Mouse (Mus musculus): ENCODE data around the gene Mapk14. TPM values are rescaled to one million over a fixed set of nuclear protein-coding genes. Genes with fewer than 3 reads are reported as not detected.
A peak's percentile ranks its signal among the peaks of the same experiment; 100 is the strongest.

Mapk14 gene
- polyA plus RNA-seq, 1 experiment from 2014 or later: 46.1 TPM

GRCm38 (mm10) chr17:28694832-28695231, 3.7 kb downstream of the Mapk14 start:
- no peak for ATAC-seq (ENCODE audit: low read depth)
- Histone ChIP-seq H3K27ac (ENCODE audit: low read length) (no peak overlapping the region), H3K9ac (ENCODE audit: low read length) (no peak overlapping the region), H3K27me3 (ENCODE audit: control insufficient read depth, insufficient read depth, low read depth, low read length) (no peaks in the 10 kb centered on the region), H3K4me3 (ENCODE audit: low read length) (no peak overlapping the region), H3K36me3 (ENCODE audit: control insufficient read depth, insufficient read depth, low read length) (no peaks in the 10 kb centered on the region), H3K9me3 (ENCODE audit: control insufficient read depth, low read length) (no peaks in the 10 kb centered on the region), H3K4me2 (ENCODE audit: low read depth, low read length) (no peak overlapping the region), H3K4me1 (replicated peaks; ENCODE audit: control insufficient read depth, insufficient read depth, low read length) (peaks cover 57% of the 10 kb centered on the region)
- WGBS: 73% methylated on average over 4 of the region's 4 CpGs

- Histone ChIP-seq H3K27me3 (ENCODE audit: control insufficient read depth, insufficient read depth, low read depth, low read length) (no peaks in the 10 kb centered on the region), H3K9me3 (ENCODE audit: control insufficient read depth, low read length) (no peaks in the 10 kb centered on the region), H3K36me3 (ENCODE audit: control insufficient read depth, insufficient read depth, low read length) (no peaks in the 10 kb centered on the region), H3K27ac (ENCODE audit: low read length) (peak overlapping the region; percentile 61), H3K4me3 (ENCODE audit: low read length) (no peak overlapping the region), H3K4me2 (ENCODE audit: low read depth, low read length) (peak overlapping the region; percentile 19), H3K4me1 (replicated peaks; ENCODE audit: control insufficient read depth, insufficient read depth, low read length) (peaks cover 56% of the 10 kb centered on the region), H3K9ac (ENCODE audit: low read length) (0 out of 2 replicates have a peak overlapping the region, but pooled peaks have one; percentile 40)
- WGBS: 13% methylated on average over 2 of the region's 2 CpGs
- no peak for ATAC-seq (ENCODE audit: low read depth)
Observed at GRCm38 (mm10) chr17:28696641-28697040, 5.5 kb downstream of the Mapk14 start.

GRCm38 (mm10) chr17:28697290-28698195, 6.4 kb downstream of the Mapk14 start:
- H3K27ac ChIP-seq (ENCODE audit: low read length): peak overlapping the region; percentile 56
- H3K27me3 ChIP-seq (ENCODE audit: control insufficient read depth, insufficient read depth, low read depth, low read length): no peaks in the 10 kb centered on the region
- no peaks in the 10 kb centered on the region for H3K36me3 ChIP-seq (ENCODE audit: control insufficient read depth, insufficient read depth, low read length)
- H3K4me3 ChIP-seq (ENCODE audit: low read length): no peak overlapping the region
- H3K9ac ChIP-seq (ENCODE audit: low read length): no peak overlapping the region
- no peaks in the 10 kb centered on the region for H3K9me3 ChIP-seq (ENCODE audit: control insufficient read depth, low read length)
- 0 out of 2 replicates have a peak overlapping the region, but pooled peaks have one; percentile 6 for H3K4me2 ChIP-seq (ENCODE audit: low read depth, low read length)
- H3K4me1 ChIP-seq (replicated peaks; ENCODE audit: control insufficient read depth, insufficient read depth, low read length): peaks cover 59% of the 10 kb centered on the region
- ATAC-seq (ENCODE audit: low read depth): peak; percentile 34; the same call in 1 of the 2 replicates
- 39% methylated on average over 13 of the region's 13 CpGs for WGBS

GRCm38 (mm10) chr17:28698245-28698644, 7.1 kb downstream of the Mapk14 start:
- Histone ChIP-seq H3K27ac (ENCODE audit: low read length) (peak overlapping the region; percentile 56; the same call in 1 of the 2 replicates), H3K4me3 (ENCODE audit: low read length) (no peak overlapping the region), H3K36me3 (ENCODE audit: control insufficient read depth, insufficient read depth, low read length) (no peaks in the 10 kb centered on the region), H3K9ac (ENCODE audit: low read length) (no peak overlapping the region), H3K4me2 (ENCODE audit: low read depth, low read length) (0 out of 2 replicates have a peak overlapping the region, but pooled peaks have one; percentile 6), H3K9me3 (ENCODE audit: control insufficient read depth, low read length) (no peaks in the 10 kb centered on the region), H3K4me1 (replicated peaks; ENCODE audit: control insufficient read depth, insufficient read depth, low read length) (peaks cover 55% of the 10 kb centered on the region), H3K27me3 (ENCODE audit: control insufficient read depth, insufficient read depth, low read depth, low read length) (no peaks in the 10 kb centered on the region)
- 39% methylated on average over 4 of the region's 4 CpGs for WGBS
- ATAC-seq (ENCODE audit: low read depth): no peak

GRCm38 (mm10) chr17:28698672-28699071, 7.5 kb downstream of the Mapk14 start:
- Histone ChIP-seq H3K27ac (ENCODE audit: low read length) (no peak overlapping the region), H3K9me3 (ENCODE audit: control insufficient read depth, low read length) (no peaks in the 10 kb centered on the region), H3K9ac (ENCODE audit: low read length) (no peak overlapping the region), H3K27me3 (ENCODE audit: control insufficient read depth, insufficient read depth, low read depth, low read length) (no peaks in the 10 kb centered on the region), H3K4me3 (ENCODE audit: low read length) (no peak overlapping the region), H3K4me2 (ENCODE audit: low read depth, low read length) (no peak overlapping the region), H3K36me3 (ENCODE audit: control insufficient read depth, insufficient read depth, low read length) (no peaks in the 10 kb centered on the region), H3K4me1 (replicated peaks; ENCODE audit: control insufficient read depth, insufficient read depth, low read length) (peaks cover 50% of the 10 kb centered on the region)
- 59% methylated on average over 2 of the region's 2 CpGs for WGBS
- no peak for ATAC-seq (ENCODE audit: low read depth)

- Histone ChIP-seq H3K9me3 (ENCODE audit: control insufficient read depth, low read length) (no peaks in the 10 kb centered on the region), H3K36me3 (ENCODE audit: control insufficient read depth, insufficient read depth, low read length) (0 out of 2 replicates have a peak, but pooled peaks cover under 1% of the 10 kb centered on the region), H3K4me2 (ENCODE audit: low read depth, low read length) (no peak overlapping the region), H3K4me1 (replicated peaks; ENCODE audit: control insufficient read depth, insufficient read depth, low read length) (peaks cover 45% of the 10 kb centered on the region), H3K27ac (ENCODE audit: low read length) (no peak overlapping the region), H3K9ac (ENCODE audit: low read length) (no peak overlapping the region), H3K4me3 (ENCODE audit: low read length) (no peak overlapping the region), H3K27me3 (ENCODE audit: control insufficient read depth, insufficient read depth, low read depth, low read length) (no peaks in the 10 kb centered on the region)
- ATAC-seq (ENCODE audit: low read depth): no peak
- WGBS: 77% methylated on average over 7 of the region's 7 CpGs
Observed at GRCm38 (mm10) chr17:28699789-28700188, 8.7 kb downstream of the Mapk14 start.

GRCm38 (mm10) chr17:28701171-28701570, 10.0 kb downstream of the Mapk14 start:
- no peak overlapping the region for H3K4me3 ChIP-seq (ENCODE audit: low read length)

GRCm38 (mm10) chr17:28701737-28702136, 10.6 kb downstream of the Mapk14 start:
- Histone ChIP-seq H3K9me3 (ENCODE audit: control insufficient read depth, low read length) (no peaks in the 10 kb centered on the region), H3K27me3 (ENCODE audit: control insufficient read depth, insufficient read depth, low read depth, low read length) (no peaks in the 10 kb centered on the region), H3K4me3 (ENCODE audit: low read length) (no peak overlapping the region), H3K4me2 (ENCODE audit: low read depth, low read length) (no peak overlapping the region), H3K9ac (ENCODE audit: low read length) (no peak overlapping the region), H3K36me3 (ENCODE audit: control insufficient read depth, insufficient read depth, low read length) (0 out of 2 replicates have a peak, but pooled peaks cover 2% of the 10 kb centered on the region), H3K27ac (ENCODE audit: low read length) (peak overlapping the region; percentile 46; the same call in 1 of the 2 replicates), H3K4me1 (replicated peaks; ENCODE audit: control insufficient read depth, insufficient read depth, low read length) (peaks cover 31% of the 10 kb centered on the region)
- 76% methylated on average over 3 of the region's 3 CpGs for WGBS
- no peak for ATAC-seq (ENCODE audit: low read depth)

More at GRCm38 (mm10) chr17:28701171-28701570, 10.0 kb downstream of the Mapk14 start:
- H3K9ac ChIP-seq (ENCODE audit: low read length): no peak overlapping the region
- 71% methylated on average over 4 of the region's 4 CpGs for WGBS
- no peaks in the 10 kb centered on the region for H3K9me3 ChIP-seq (ENCODE audit: control insufficient read depth, low read length)
- H3K4me2 ChIP-seq (ENCODE audit: low read depth, low read length): no peak overlapping the region
- H3K27ac ChIP-seq (ENCODE audit: low read length): no peak overlapping the region
- H3K27me3 ChIP-seq (ENCODE audit: control insufficient read depth, insufficient read depth, low read depth, low read length): no peaks in the 10 kb centered on the region
- 0 out of 2 replicates have a peak, but pooled peaks cover 2% of the 10 kb centered on the region for H3K36me3 ChIP-seq (ENCODE audit: control insufficient read depth, insufficient read depth, low read length)
- H3K4me1 ChIP-seq (replicated peaks; ENCODE audit: control insufficient read depth, insufficient read depth, low read length): peaks cover 34% of the 10 kb centered on the region
- no peak for ATAC-seq (ENCODE audit: low read depth)

- no peak overlapping the region for H3K4me3 ChIP-seq (ENCODE audit: low read length)
- H3K4me1 ChIP-seq (replicated peaks; ENCODE audit: control insufficient read depth, insufficient read depth, low read length): peaks cover 24% of the 10 kb centered on the region
- 33% methylated on average over 2 of the region's 2 CpGs for WGBS
- H3K9ac ChIP-seq (ENCODE audit: low read length): no peak overlapping the region
- no peaks in the 10 kb centered on the region for H3K27me3 ChIP-seq (ENCODE audit: control insufficient read depth, insufficient read depth, low read depth, low read length)
- peak; percentile 82 for ATAC-seq (ENCODE audit: low read depth)
- H3K27ac ChIP-seq (ENCODE audit: low read length): no peak overlapping the region; the same call in 1 of the 2 replicates
- no peaks in the 10 kb centered on the region for H3K9me3 ChIP-seq (ENCODE audit: control insufficient read depth, low read length)
- 0 out of 2 replicates have a peak, but pooled peaks cover 2% of the 10 kb centered on the region for H3K36me3 ChIP-seq (ENCODE audit: control insufficient read depth, insufficient read depth, low read length)
- no peak overlapping the region for H3K4me2 ChIP-seq (ENCODE audit: low read depth, low read length)
Observed at GRCm38 (mm10) chr17:28702646-28703045, 11.5 kb downstream of the Mapk14 start.

Data from lung, embryonic 16.5 days (tissue).